Mouse (Mus musculus): ENCODE measurements at regions not wholly inside any gene's neighbourhood (a gene's known extent, or its start where the extent isn't known, plus 50 kb on each side); places are given as distances from the start of the nearest gene placed in this dataset.

GRCm38 (mm10) chr12:69087928-69088609 lies 70.9 kb downstream of the Rps29 start:
- TF ChIP-seq CTCF (IDR thresholded peaks at IDR 0.05; ENCODE audit: low read depth, low read length) (no peak), EP300 (IDR thresholded peaks at IDR 0.05; ENCODE audit: insufficient read depth, low read depth, low read length) (no peak)

Measured in ES-Bruce4 (cell line).